Mouse (Mus musculus): ENCODE measurements around the gene Pdk1. TPM values are rescaled to one million over a fixed set of nuclear protein-coding genes. Genes with fewer than 3 reads are reported as not detected.
"Not testable (repeated sequence)": the region's sequence is repeated elsewhere in the genome, so short reads cannot be mapped to it uniquely, and the experiment has no call there.

The Pdk1 gene
- polyA plus RNA-seq, 1 experiment from 2014 or later, result 54.7 TPM

- H3K4me1 ChIP-seq (ENCODE audit: control insufficient read depth, insufficient read depth, low read length), result no peaks in the 10 kb centered on the region
- DNase-seq (ENCODE audit: low spot score) (no peak), ATAC-seq (ENCODE audit: low read depth) (no peak)
- H3K9me3 ChIP-seq (ENCODE audit: control insufficient read depth, low read length), result no peaks in the 10 kb centered on the region
- H3K27me3 ChIP-seq (replicated peaks; ENCODE audit: control insufficient read depth, insufficient read depth, low read length), result no peaks in the 10 kb centered on the region
- no peak overlapping the region for H3K27ac ChIP-seq (replicated peaks; ENCODE audit: low read depth, low read length)
- H3K4me3 ChIP-seq (ENCODE audit: low read depth, low read length), result no peak overlapping the region
- no peak overlapping the region for H3K4me2 ChIP-seq (ENCODE audit: low read depth, low read length)
- WGBS, result 81% methylated on average over 12 of the region's 12 CpGs
- H3K9ac ChIP-seq (ENCODE audit: low read depth, low read length), result no peak overlapping the region
- H3K36me3 ChIP-seq (ENCODE audit: control insufficient read depth, insufficient read depth, low read length), result peaks cover 41% of the 10 kb centered on the region
Measured at GRCm38 (mm10) chr2:71897420-71897819, 24.4 kb downstream of the Pdk1 start.

DNA sequence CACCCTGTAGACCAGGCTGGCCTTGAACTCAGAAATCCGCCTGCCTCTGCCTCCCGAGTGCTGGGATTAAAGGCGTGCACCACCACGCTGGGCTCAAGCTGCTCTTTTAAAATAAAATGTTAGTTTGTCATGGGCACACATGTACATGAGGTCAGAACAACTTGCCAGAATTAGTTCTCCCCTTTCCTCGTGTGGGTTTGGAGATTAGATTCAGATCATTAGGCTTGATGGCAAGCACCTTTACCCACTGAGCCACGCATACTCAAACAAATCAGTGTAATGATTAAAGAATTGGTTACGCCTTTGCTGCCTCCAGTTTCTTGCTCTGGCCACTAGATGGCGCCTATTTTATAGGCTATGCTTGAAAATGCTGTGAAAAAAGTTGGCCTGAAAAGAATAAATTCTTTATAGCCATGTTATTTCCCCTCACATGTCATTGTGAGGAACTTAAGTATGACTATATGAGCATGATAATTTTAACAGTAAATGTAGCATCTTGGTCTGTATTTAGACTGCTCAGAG lies 25.4 kb downstream of the Pdk1 start:
- Histone ChIP-seq H3K36me3 (ENCODE audit: control insufficient read depth, insufficient read depth, low read length) (peaks cover 32% of the 10 kb centered on the region), H3K9ac (ENCODE audit: low read depth, low read length) (no peak overlapping the region), H3K4me1 (ENCODE audit: control insufficient read depth, insufficient read depth, low read length) (no peaks in the 10 kb centered on the region), H3K27ac (replicated peaks; ENCODE audit: low read depth, low read length) (no peak overlapping the region), H3K4me3 (ENCODE audit: low read depth, low read length) (no peak overlapping the region), H3K9me3 (ENCODE audit: control insufficient read depth, low read length) (no peaks in the 10 kb centered on the region), H3K4me2 (ENCODE audit: low read depth, low read length) (no peak overlapping the region), H3K27me3 (replicated peaks; ENCODE audit: control insufficient read depth, insufficient read depth, low read length) (no peaks in the 10 kb centered on the region)
- no peak for ATAC-seq (ENCODE audit: low read depth)
- DNase-seq (ENCODE audit: low spot score), result peak; percentile 71
- 52% methylated on average over 8 of the region's 8 CpGs for WGBS

GRCm38 (mm10) chr2:71899886-71900285 lies 26.9 kb downstream of the Pdk1 start:
- H3K36me3 ChIP-seq (ENCODE audit: control insufficient read depth, insufficient read depth, low read length), result peaks cover 25% of the 10 kb centered on the region

GRCm38 (mm10) chr2:71905154-71905553 lies 32.1 kb downstream of the Pdk1 start:
- no peak for DNase-seq (ENCODE audit: low spot score)
- no peaks in the 10 kb centered on the region for H3K27me3 ChIP-seq (replicated peaks; ENCODE audit: control insufficient read depth, insufficient read depth, low read length)
- peaks cover 8% of the 10 kb centered on the region; the same call in 1 of the 2 replicates for H3K36me3 ChIP-seq (ENCODE audit: control insufficient read depth, insufficient read depth, low read length)
- H3K27ac ChIP-seq (replicated peaks; ENCODE audit: low read depth, low read length), result no peak overlapping the region
- no peak overlapping the region for H3K9ac ChIP-seq (ENCODE audit: low read depth, low read length)
- H3K4me2 ChIP-seq (ENCODE audit: low read depth, low read length), result no peak overlapping the region
- ATAC-seq (ENCODE audit: low read depth), result no peak
- H3K9me3 ChIP-seq (ENCODE audit: control insufficient read depth, low read length), result no peaks in the 10 kb centered on the region
- 80% methylated on average over 7 of the region's 7 CpGs for WGBS
- no peak overlapping the region for H3K4me3 ChIP-seq (ENCODE audit: low read depth, low read length)
- no peaks in the 10 kb centered on the region for H3K4me1 ChIP-seq (ENCODE audit: control insufficient read depth, insufficient read depth, low read length)

More at GRCm38 (mm10) chr2:71899886-71900285, 26.9 kb downstream of the Pdk1 start:
- Histone ChIP-seq H3K9ac (ENCODE audit: low read depth, low read length) (no peak overlapping the region), H3K27me3 (replicated peaks; ENCODE audit: control insufficient read depth, insufficient read depth, low read length) (no peaks in the 10 kb centered on the region), H3K4me3 (ENCODE audit: low read depth, low read length) (no peak overlapping the region), H3K27ac (replicated peaks; ENCODE audit: low read depth, low read length) (no peak overlapping the region), H3K9me3 (ENCODE audit: control insufficient read depth, low read length) (no peaks in the 10 kb centered on the region), H3K4me1 (ENCODE audit: control insufficient read depth, insufficient read depth, low read length) (no peaks in the 10 kb centered on the region), H3K4me2 (ENCODE audit: low read depth, low read length) (no peak overlapping the region)
- DNase-seq (ENCODE audit: low spot score) (peak; percentile 27), ATAC-seq (ENCODE audit: low read depth) (no peak)
- 74% methylated on average over 15 of the region's 15 CpGs for WGBS

DNA sequence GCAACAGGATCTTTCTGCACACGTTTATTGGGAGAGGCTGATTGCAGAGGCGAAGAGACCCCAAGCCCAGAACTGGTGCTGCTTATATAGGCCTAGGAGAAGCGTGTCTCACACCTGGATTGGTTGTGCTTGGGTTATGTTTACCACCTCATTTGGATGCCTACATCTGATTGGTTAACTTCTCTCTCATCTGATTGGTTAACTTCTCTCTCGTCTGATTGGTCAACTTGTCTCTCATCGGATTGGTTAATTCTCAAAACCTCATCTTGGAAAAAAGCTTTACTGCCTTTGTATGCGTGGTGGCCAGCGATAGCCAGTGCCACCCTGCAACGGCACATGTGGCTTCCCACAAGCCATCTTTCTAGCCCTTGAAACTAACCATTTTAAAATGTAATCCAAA lies 33.3 kb downstream of the Pdk1 start:
- WGBS, result 94% methylated on average over 8 of the region's 8 CpGs
- not testable (repeated sequence) for H3K9me3 ChIP-seq (ENCODE audit: control insufficient read depth, low read length); DNase-seq (ENCODE audit: low spot score); H3K27me3 ChIP-seq (replicated peaks; ENCODE audit: control insufficient read depth, insufficient read depth, low read length); H3K4me3 ChIP-seq (ENCODE audit: low read depth, low read length); H3K4me2 ChIP-seq (ENCODE audit: low read depth, low read length); H3K27ac ChIP-seq (replicated peaks; ENCODE audit: low read depth, low read length); ATAC-seq (ENCODE audit: low read depth); H3K9ac ChIP-seq (ENCODE audit: low read depth, low read length); H3K36me3 ChIP-seq (ENCODE audit: control insufficient read depth, insufficient read depth, low read length); H3K4me1 ChIP-seq (ENCODE audit: control insufficient read depth, insufficient read depth, low read length)

DNA sequence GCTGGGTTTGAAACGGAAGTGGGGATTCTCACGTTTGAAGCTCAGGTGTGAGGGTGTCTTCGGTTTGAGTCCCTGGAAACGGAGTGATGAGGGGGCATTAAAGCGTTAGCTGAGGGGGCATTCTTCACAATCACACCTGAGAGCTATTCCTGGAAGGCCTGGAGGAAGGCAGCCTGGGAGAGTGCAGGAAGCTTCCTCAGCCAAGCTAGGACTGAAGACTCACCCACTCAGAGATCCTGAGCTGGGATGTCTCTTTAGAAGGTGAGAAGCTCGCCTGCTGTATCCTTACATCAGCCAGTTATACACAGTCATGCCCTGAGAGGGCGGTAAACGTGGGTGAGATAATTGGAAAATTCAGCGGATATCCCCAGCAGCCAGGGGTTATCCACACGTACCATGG lies 40.9 kb downstream of the Pdk1 start:
- Histone ChIP-seq H3K4me3 (ENCODE audit: low read depth, low read length) (no peak overlapping the region), H3K36me3 (ENCODE audit: control insufficient read depth, insufficient read depth, low read length) (no peaks in the 10 kb centered on the region), H3K27me3 (replicated peaks; ENCODE audit: control insufficient read depth, insufficient read depth, low read length) (no peaks in the 10 kb centered on the region), H3K4me1 (ENCODE audit: control insufficient read depth, insufficient read depth, low read length) (no peaks in the 10 kb centered on the region), H3K9me3 (ENCODE audit: control insufficient read depth, low read length) (no peaks in the 10 kb centered on the region), H3K9ac (ENCODE audit: low read depth, low read length) (no peak overlapping the region), H3K27ac (replicated peaks; ENCODE audit: low read depth, low read length) (no peak overlapping the region), H3K4me2 (ENCODE audit: low read depth, low read length) (no peak overlapping the region)
- DNase-seq (ENCODE audit: low spot score), result no peak
- ATAC-seq (ENCODE audit: low read depth), result no peak
- 75% methylated on average over 10 of the region's 10 CpGs for WGBS

DNA sequence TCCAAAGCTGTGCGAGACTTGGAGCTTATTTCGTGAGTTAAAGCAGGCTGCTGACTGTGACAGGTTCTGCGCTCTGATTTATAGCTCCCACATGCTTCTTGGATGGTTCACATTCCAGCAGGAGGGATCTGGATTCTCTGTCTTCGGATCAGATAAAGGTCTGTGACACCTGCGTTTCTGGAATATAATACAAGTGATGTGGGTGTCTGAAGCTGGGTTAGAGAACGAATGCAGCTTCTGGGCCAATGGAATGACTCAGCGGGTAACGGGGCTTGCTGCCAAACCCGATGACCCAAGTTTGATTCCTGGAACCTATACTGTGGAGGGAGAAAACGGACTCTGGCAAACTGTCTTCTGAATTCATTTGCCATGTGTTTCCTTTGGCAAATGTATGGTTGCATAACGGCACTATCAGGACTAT lies 46.2 kb downstream of the Pdk1 start:
- ATAC-seq (ENCODE audit: low read depth) (no peak; the same call in 1 of the 2 replicates), DNase-seq (ENCODE audit: low spot score) (peak; percentile 59)
- no peaks in the 10 kb centered on the region for H3K36me3 ChIP-seq (ENCODE audit: control insufficient read depth, insufficient read depth, low read length)
- no peaks in the 10 kb centered on the region for H3K9me3 ChIP-seq (ENCODE audit: control insufficient read depth, low read length)
- H3K27me3 ChIP-seq (replicated peaks; ENCODE audit: control insufficient read depth, insufficient read depth, low read length), result no peaks in the 10 kb centered on the region
- no peak overlapping the region for H3K4me2 ChIP-seq (ENCODE audit: low read depth, low read length)
- no peak overlapping the region for H3K27ac ChIP-seq (replicated peaks; ENCODE audit: low read depth, low read length)
- H3K4me1 ChIP-seq (ENCODE audit: control insufficient read depth, insufficient read depth, low read length), result no peaks in the 10 kb centered on the region
- H3K4me3 ChIP-seq (ENCODE audit: low read depth, low read length), result no peak overlapping the region
- H3K9ac ChIP-seq (ENCODE audit: low read depth, low read length), result no peak overlapping the region
- WGBS, result 60% methylated on average over 11 of the region's 11 CpGs

DNA sequence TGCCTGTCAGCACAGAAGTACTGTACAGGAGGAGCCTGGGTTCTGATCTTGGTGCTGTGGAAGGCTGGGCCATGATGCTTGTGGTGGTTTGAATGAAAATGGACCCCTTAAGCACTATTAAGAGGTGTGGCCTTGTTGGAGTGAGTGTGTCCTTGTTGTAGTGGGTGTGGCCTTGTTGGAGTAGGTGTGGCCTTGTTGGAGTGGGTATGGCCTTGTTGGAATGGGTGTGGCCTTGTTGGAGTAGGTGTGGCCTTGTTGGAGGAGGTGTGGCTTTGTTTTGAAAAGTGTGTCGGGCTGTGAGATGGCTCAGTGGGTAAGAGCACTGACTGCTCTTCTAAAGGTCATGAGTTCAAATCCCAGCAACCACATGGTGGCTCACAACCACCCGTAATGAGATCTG lies 51.9 kb downstream of the Pdk1 start:
- H3K4me1 ChIP-seq (ENCODE audit: control insufficient read depth, insufficient read depth, low read length); H3K36me3 ChIP-seq (ENCODE audit: control insufficient read depth, insufficient read depth, low read length); H3K9me3 ChIP-seq (ENCODE audit: control insufficient read depth, low read length); H3K27me3 ChIP-seq (replicated peaks; ENCODE audit: control insufficient read depth, insufficient read depth, low read length); DNase-seq (ENCODE audit: low spot score); H3K27ac ChIP-seq (replicated peaks; ENCODE audit: low read depth, low read length); ATAC-seq (ENCODE audit: low read depth); H3K4me2 ChIP-seq (ENCODE audit: low read depth, low read length); H3K9ac ChIP-seq (ENCODE audit: low read depth, low read length); H3K4me3 ChIP-seq (ENCODE audit: low read depth, low read length): not testable (repeated sequence)
- 92% methylated on average over 2 of the region's 2 CpGs for WGBS

DNA sequence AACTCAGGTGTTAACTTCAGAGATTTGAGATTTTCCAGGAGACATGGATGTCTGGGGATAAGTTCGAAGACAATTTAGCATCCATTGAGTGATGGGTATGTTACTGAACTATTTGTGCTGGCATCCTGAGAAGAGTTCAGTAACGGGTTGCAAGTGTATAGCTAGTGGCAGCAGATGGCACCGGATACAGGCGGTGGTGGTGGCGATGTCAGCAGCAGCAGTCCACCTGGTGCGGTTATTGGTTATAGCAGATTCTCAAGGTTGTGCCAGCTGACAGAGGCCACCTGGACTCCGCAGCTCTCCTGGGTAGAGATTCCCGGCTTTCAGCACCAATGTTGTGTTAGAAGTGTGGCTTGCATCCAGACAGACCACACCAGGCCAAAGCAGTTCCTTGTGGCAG lies 61.0 kb downstream of the Pdk1 start:
- Histone ChIP-seq H3K4me3 (ENCODE audit: low read depth, low read length) (no peak overlapping the region), H3K9ac (ENCODE audit: low read depth, low read length) (no peak overlapping the region), H3K27ac (replicated peaks; ENCODE audit: low read depth, low read length) (no peak overlapping the region), H3K27me3 (replicated peaks; ENCODE audit: control insufficient read depth, insufficient read depth, low read length) (no peaks in the 10 kb centered on the region), H3K4me1 (ENCODE audit: control insufficient read depth, insufficient read depth, low read length) (peaks cover 5% of the 10 kb centered on the region; the same call in 1 of the 2 replicates), H3K36me3 (ENCODE audit: control insufficient read depth, insufficient read depth, low read length) (no peaks in the 10 kb centered on the region), H3K4me2 (ENCODE audit: low read depth, low read length) (no peak overlapping the region), H3K9me3 (ENCODE audit: control insufficient read depth, low read length) (no peaks in the 10 kb centered on the region)
- DNase-seq (ENCODE audit: low spot score) (no peak), ATAC-seq (ENCODE audit: low read depth) (no peak)
- WGBS, result 90% methylated on average over 8 of the region's 8 CpGs
